Mouse (Mus musculus): Measurements from ENCODE around the gene Fbrs. TPM values are rescaled to one million over a fixed set of nuclear protein-coding genes. Genes with fewer than 3 reads are reported as not detected.

Fbrs gene
- 20.3 and 21.3 TPM in 2 replicates for polyA plus RNA-seq (2012; rRNA removed)

DNA sequence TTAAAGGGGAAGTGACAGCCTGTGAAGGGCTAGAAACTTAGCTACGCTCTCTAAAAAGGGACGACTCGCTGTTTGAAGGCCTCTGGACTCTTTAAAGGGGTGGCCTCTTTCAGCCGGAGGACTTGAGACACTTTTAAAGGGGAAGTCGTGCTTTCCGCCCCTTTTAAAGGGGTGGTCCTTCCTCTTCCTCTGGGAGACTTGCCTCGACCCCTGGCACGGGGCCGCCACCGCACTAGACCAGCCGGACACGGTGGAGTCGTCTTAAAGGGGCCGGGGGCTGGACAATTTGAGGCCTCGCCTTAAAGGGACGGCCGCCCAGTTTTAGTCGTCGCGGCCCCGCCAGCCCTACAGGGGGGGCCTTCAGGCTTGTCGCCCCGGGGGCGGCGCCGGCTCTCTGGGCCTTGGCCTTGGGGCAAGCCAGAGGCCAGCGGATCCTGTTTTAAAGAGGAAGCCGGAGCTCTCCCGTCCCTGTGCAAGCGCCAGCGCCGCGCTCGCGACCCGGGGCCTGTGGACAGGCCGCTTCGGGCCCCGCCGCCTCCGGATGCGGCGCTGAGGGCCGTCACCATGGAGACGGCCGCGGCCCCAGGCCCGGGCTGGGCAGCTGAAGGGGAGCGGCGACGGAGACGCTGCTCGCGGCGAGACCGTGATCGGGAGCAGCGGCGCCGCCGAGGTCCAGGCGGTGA is at the start of gene Fbrs:
Fbrs (plus strand) TSS at position 565 of the 683 bp plus-strand sequence.

GRCm38 (mm10) chr7:127448521-127449300 is 30.3 kb upstream of the Fbrs start, which contains the start of gene Zfp689:
Gene Zfp689 (minus strand): TSS chr7:127449158.

DNA sequence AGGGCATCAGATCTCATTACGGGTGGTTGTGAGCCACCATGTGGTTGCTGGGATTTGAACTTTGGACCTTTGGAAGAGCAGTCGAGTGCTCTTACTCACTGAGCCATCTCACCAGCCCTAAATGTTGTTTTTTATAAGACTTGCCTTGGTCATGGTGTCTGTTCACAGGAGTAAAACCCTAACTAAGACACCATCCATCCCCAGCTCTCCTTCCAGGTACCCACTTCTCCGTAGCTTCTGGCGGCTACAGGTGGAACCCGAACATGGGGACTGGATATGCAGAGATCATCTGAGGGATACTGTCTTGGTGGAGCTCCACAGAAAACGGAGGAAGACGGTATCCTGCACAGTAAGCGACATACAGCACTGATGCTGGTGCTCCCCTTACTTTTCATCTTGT is 19.7 kb upstream of the Fbrs start, which contains the start of gene Prr14:
Prr14 (plus strand) TSS at position 301 of the 400 bp plus-strand sequence.

GRCm38 (mm10) chr7:127511808-127512230 is 32.8 kb downstream of the Fbrs start, which contains the start of gene Srcap:
Gene Srcap (plus strand): TSS chr7:127511983.

DNA sequence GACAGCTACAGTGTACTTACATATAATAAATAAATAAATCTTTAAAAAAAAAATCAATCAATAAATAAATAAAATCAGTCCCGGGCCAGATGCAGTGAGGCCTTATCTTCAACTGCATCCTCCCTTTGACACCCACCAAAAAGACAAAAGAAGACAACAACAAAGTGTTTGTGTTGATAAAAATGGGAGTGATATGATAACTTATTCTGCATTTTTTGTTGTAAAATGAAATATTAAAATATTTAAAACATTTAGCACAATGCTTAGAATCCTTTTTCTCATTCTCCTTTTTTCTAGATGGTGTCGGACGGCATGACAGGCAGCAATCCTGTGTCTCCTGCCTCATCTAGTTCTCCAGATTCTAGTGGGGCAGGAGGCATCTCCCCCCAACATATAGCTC is 40.3 kb downstream of the Fbrs start, which contains the start of gene Gm42715:
Gm42715 (plus strand) TSS at position 301 of the 400 bp plus-strand sequence.

Other genes with a start within 250 kb of the Fbrs start
- gene Zfp553, start 246.1 kb upstream of the Fbrs start, polyA plus RNA-seq (2012; rRNA removed) = 5.6 and 6.3 TPM in 2 replicates
- gene Sept1, start 246.1 kb upstream of the Fbrs start, polyA plus RNA-seq (2012; rRNA removed) = 4.9 and 7.9 TPM in 2 replicates
- 57.0 and 157 TPM in 2 replicates for gene Zfp771, start 234.9 kb upstream of the Fbrs start, polyA plus RNA-seq (2012; rRNA removed)
- 31.4 and 39.4 TPM in 2 replicates for gene Dctpp1, start 218.5 kb upstream of the Fbrs start, polyA plus RNA-seq (2012; rRNA removed)
- 9.4 and 16.9 TPM in 2 replicates for gene Sephs2, start 205.1 kb upstream of the Fbrs start, polyA plus RNA-seq (2012; rRNA removed)
- gene Itgal, start 182.9 kb upstream of the Fbrs start, polyA plus RNA-seq (2012; rRNA removed) = 1.0 and 1.3 TPM in 2 replicates
- 18.3 and 25.5 TPM in 2 replicates for gene Zfp768, start 133.6 kb upstream of the Fbrs start, polyA plus RNA-seq (2012; rRNA removed)
- 3.3 and 4.0 TPM in 2 replicates for gene Zfp747, start 103.1 kb upstream of the Fbrs start, polyA plus RNA-seq (2012; rRNA removed)
- gene 9130019O22Rik, start 92.0 kb upstream of the Fbrs start, polyA plus RNA-seq (2012; rRNA removed) = 1.2 and 1.4 TPM in 2 replicates
- 2.8 and 3.5 TPM in 2 replicates for gene E430018J23Rik, start 85.6 kb upstream of the Fbrs start, polyA plus RNA-seq (2012; rRNA removed)
- 2.2 and 2.6 TPM in 2 replicates for gene Zfp764, start 72.4 kb upstream of the Fbrs start, polyA plus RNA-seq (2012; rRNA removed)
- 14.0 and 16.3 TPM in 2 replicates for gene Zfp688, start 57.1 kb upstream of the Fbrs start, polyA plus RNA-seq (2012; rRNA removed)
- 1.6 and 1.9 TPM in 2 replicates for gene Zfp689, start 30.0 kb upstream of the Fbrs start, polyA plus RNA-seq (2012; rRNA removed)
- 33.3 and 47.2 TPM in 2 replicates for gene Prr14, start 19.6 kb upstream of the Fbrs start, polyA plus RNA-seq (2012; rRNA removed)
- 5.6 and 8.6 TPM in 2 replicates for gene Srcap, start 32.8 kb downstream of the Fbrs start, polyA plus RNA-seq (2012; rRNA removed)
- gene Gm42715, start 40.4 kb downstream of the Fbrs start, polyA plus RNA-seq (2012; rRNA removed) = 5.0 and 5.1 TPM in 2 replicates
- 2.9 and 4.0 TPM in 2 replicates for gene Tmem265, start 82.2 kb downstream of the Fbrs start, polyA plus RNA-seq (2012; rRNA removed)
- gene Phkg2, start 94.1 kb downstream of the Fbrs start, polyA plus RNA-seq (2012; rRNA removed) = 20.4 and 20.7 TPM in 2 replicates
- gene Ccdc189, start 109.4 kb downstream of the Fbrs start, polyA plus RNA-seq (2012; rRNA removed) = 1.3 and 1.7 TPM in 2 replicates
- 8.0 and 9.1 TPM in 2 replicates for gene Rnf40, start 109.6 kb downstream of the Fbrs start, polyA plus RNA-seq (2012; rRNA removed)
- 2.6 and 3.5 TPM in 2 replicates for gene Zfp629, start 136.6 kb downstream of the Fbrs start, polyA plus RNA-seq (2012; rRNA removed)
- 20.6 and 22.6 TPM in 2 replicates for gene Bcl7c, start 229.7 kb downstream of the Fbrs start, polyA plus RNA-seq (2012; rRNA removed)
- gene Ctf1, start 233.5 kb downstream of the Fbrs start, polyA plus RNA-seq (2012; rRNA removed) = 20.2 and 35.6 TPM in 2 replicates

Data from stomach, adult 2 months (tissue).